Mouse (Mus musculus): ENCODE measurements around the gene Fam229a. TPM values are rescaled to one million over a fixed set of nuclear protein-coding genes. Genes with fewer than 3 reads are reported as not detected.

Gene Fam229a
- polyA plus RNA-seq (2014; fragmentation: Nextera tagmentation; extraction: Ambion mirVana) = not detected in 2 replicates

DNA sequence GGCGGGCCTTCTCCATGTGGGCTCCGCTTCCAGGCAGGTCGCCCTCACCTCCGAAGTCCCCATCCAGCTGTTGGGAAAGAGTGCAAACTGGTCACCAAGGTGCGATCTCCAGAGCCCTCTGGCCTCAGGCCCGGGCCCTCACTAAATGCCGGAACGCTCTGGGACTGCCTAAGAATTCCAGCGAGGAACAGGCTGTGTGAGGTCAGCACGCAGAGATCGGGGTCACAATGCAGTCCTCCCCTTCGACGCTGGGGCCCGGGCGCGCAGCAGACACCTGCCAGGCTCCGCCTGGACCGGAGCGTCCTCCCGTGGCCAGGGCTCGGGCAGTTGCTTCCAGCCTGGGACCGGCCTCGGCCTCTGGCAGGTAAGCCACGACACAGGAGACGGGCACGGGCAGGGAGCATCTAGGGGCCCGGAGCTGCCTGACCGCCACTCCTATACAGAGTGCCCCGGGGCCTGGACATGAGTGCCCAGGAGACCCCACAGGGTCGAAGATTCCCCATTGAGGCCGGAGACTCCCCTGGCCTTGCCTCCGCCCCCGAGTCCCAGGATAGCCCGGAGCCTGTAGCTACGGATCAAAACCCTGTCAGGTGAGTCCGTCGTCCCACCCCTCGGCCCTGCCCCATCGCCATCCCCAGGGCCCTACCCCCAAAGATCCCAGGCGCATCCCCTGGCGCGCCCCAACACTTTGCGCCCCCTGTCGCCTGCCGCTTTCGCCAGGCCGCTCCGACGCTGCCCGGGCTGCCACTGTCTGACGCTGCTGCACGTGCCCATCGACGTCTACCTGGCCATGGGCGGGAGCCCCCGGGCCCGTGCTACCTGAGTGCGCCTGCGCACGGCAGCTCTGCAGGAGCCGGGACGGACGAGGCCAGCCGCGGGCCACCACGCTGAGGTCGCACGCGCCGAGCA is at the start of gene Fam229a, which contains the start of gene Tssk3:
Fam229a (plus strand) TSS at position 219 of the 909 bp plus-strand sequence.
Tssk3 (minus strand) TSS at position 51 of the 909 bp plus-strand sequence.
- ATAC-seq (replicated peaks; ENCODE audit: low FRiP score) = peak; percentile 46; the same call in 1 of the 2 replicates
- WGBS = 3% methylated on average over 67 of the region's 70 CpGs
- DNase-seq (ENCODE audit: low spot score) = peak; percentile 62
- Histone ChIP-seq H3K4me3 (ENCODE audit: low read depth, low read length) (peak within 1 kb of the TSS; percentile 26), H3K27ac (ENCODE audit: low read depth, low read length) (no peak within 1 kb of the TSS), H3K9ac (ENCODE audit: low read length) (peak within 1 kb of the TSS; percentile 39; the same call in 1 of the 2 replicates), H3K9me3 (ENCODE audit: control insufficient read depth, low read length) (no peaks in the 10 kb centered on the region), H3K4me2 (ENCODE audit: low read depth, low read length, severe bottlenecking) (peak within 1 kb of the TSS; percentile 58), H3K36me3 (ENCODE audit: control insufficient read depth, insufficient read depth, low read length) (no peaks in the 10 kb centered on the region), H3K4me1 (replicated peaks; ENCODE audit: control insufficient read depth, insufficient read depth, low read length) (peaks cover 15% of the 10 kb centered on the region), H3K27me3 (ENCODE audit: control insufficient read depth, insufficient read depth, low read length) (peaks cover 17% of the 10 kb centered on the region)

DNA sequence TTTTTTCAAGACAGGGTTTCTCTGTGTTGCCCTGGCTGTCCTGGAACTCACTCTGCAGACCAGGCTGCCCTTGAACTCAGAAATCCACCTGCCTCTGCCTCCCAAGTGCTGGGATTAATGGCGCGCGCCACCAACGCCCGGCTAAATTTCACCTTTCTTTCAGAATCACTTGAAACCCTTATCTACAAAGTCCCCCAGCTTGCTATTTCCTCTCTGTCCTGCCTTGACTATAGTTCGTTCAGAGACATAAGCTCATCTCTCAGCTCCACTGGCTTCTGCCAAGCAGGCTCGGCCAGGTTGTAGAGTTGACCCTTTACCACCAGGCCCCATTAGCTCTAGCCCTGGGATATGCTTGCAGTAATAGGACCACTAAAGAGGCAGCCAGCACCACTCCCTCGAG is 43.6 kb upstream of the Fam229a start:
- Histone ChIP-seq H3K36me3 (ENCODE audit: control insufficient read depth, insufficient read depth, low read length) (no peaks in the 10 kb centered on the region), H3K27ac (ENCODE audit: low read depth, low read length) (no peak overlapping the region), H3K4me2 (ENCODE audit: low read depth, low read length, severe bottlenecking) (no peak overlapping the region), H3K9me3 (ENCODE audit: control insufficient read depth, low read length) (no peaks in the 10 kb centered on the region), H3K27me3 (ENCODE audit: control insufficient read depth, insufficient read depth, low read length) (no peaks in the 10 kb centered on the region), H3K4me3 (ENCODE audit: low read depth, low read length) (no peak overlapping the region), H3K9ac (ENCODE audit: low read length) (no peak overlapping the region), H3K4me1 (replicated peaks; ENCODE audit: control insufficient read depth, insufficient read depth, low read length) (no peaks in the 10 kb centered on the region)
- ATAC-seq (replicated peaks; ENCODE audit: low FRiP score) = no peak
- 87% methylated on average over 8 of the region's 8 CpGs for WGBS
- no peak for DNase-seq (ENCODE audit: low spot score)

DNA sequence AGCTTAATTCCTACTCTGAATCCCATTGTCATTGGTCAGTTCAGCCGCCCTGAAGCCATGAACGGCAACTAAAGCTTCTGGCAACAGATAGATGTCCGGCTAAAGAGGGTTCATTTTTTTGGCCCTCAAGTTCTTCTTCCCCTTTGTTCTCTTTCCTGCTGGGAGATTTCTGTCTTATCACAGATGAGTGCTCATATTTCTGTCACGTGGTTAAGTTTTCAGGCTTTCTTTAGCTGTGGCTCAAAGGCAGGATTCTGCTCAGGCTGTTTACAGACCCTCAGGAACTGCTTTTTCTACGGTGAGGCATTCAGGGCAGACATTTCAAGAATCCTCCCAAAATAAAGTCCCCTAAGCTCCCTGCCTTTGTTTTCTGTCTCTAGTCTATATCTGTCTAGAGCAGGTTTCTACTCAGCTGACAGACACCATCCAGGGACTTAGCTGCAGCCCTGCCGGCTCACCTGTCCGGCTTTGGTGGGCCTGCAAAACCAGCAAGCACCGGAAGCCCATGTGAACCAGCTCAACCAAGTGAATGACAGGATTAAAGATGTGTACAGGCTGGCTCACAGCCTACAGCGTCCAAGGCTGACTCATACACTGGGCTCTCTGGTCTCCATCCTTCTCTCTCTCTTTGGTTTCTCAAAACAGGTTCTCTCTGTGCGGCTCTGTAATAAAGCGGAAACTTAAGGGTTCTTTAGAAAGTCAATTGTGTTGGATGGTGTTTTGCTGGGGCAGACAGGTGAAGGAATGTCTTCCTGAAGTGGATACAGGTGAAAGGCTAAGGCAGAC is 43.0 kb upstream of the Fam229a start:
- no peak for DNase-seq (ENCODE audit: low spot score)
- Histone ChIP-seq H3K4me1 (replicated peaks; ENCODE audit: control insufficient read depth, insufficient read depth, low read length) (no peaks in the 10 kb centered on the region), H3K4me3 (ENCODE audit: low read depth, low read length) (no peak overlapping the region), H3K9me3 (ENCODE audit: control insufficient read depth, low read length) (no peaks in the 10 kb centered on the region), H3K9ac (ENCODE audit: low read length) (no peak overlapping the region), H3K27ac (ENCODE audit: low read depth, low read length) (no peak overlapping the region), H3K4me2 (ENCODE audit: low read depth, low read length, severe bottlenecking) (no peak overlapping the region), H3K27me3 (ENCODE audit: control insufficient read depth, insufficient read depth, low read length) (no peaks in the 10 kb centered on the region), H3K36me3 (ENCODE audit: control insufficient read depth, insufficient read depth, low read length) (no peaks in the 10 kb centered on the region)
- no peak for ATAC-seq (replicated peaks; ENCODE audit: low FRiP score)
- WGBS = 81% methylated on average over 11 of the region's 11 CpGs

DNA sequence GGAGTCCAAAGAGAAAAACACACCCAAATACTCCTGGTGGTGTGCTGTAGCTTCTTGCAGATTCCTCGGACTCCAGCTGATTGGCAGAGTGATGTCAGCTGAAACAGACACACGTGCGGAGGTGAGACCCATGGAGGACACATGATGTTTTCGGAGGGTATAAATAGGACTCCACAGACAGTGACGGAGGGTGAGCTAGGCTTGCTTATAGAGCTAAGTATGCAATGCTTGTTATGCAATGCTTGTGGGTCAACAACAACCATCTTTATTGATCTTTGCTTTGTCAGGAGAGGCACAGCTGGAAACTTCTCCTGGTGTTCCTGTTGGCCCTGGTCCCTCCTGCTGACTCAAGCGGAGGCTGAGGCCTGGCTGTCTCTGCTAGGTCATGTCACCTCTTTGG is 42.3 kb upstream of the Fam229a start:
- Histone ChIP-seq H3K27ac (ENCODE audit: low read depth, low read length) (no peak overlapping the region), H3K9me3 (ENCODE audit: control insufficient read depth, low read length) (no peaks in the 10 kb centered on the region), H3K27me3 (ENCODE audit: control insufficient read depth, insufficient read depth, low read length) (no peaks in the 10 kb centered on the region), H3K4me3 (ENCODE audit: low read depth, low read length) (no peak overlapping the region), H3K9ac (ENCODE audit: low read length) (no peak overlapping the region), H3K36me3 (ENCODE audit: control insufficient read depth, insufficient read depth, low read length) (no peaks in the 10 kb centered on the region), H3K4me2 (ENCODE audit: low read depth, low read length, severe bottlenecking) (no peak overlapping the region), H3K4me1 (replicated peaks; ENCODE audit: control insufficient read depth, insufficient read depth, low read length) (no peaks in the 10 kb centered on the region)
- ATAC-seq (replicated peaks; ENCODE audit: low FRiP score) (no peak), DNase-seq (ENCODE audit: low spot score) (no peak)
- 89% methylated on average over 6 of the region's 6 CpGs for WGBS

DNA sequence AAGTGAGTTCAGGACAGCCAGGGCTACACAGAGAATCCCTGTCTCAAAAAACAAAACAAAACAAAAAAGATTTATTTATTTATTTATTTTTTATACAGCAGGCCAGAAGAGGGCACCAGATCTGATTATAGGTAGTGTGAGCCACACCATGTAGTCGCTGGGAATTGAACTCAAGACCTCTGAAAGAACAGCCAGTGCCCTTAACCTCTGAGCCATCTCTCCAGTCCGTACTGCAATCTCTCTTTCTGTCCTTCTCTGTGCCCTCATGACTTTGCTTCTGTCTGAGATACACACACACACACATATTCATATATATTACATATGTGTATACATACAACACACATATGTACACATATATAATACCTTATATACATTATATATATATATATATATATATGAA is 40.1 kb upstream of the Fam229a start:
- no peak for DNase-seq (ENCODE audit: low spot score)

DNA sequence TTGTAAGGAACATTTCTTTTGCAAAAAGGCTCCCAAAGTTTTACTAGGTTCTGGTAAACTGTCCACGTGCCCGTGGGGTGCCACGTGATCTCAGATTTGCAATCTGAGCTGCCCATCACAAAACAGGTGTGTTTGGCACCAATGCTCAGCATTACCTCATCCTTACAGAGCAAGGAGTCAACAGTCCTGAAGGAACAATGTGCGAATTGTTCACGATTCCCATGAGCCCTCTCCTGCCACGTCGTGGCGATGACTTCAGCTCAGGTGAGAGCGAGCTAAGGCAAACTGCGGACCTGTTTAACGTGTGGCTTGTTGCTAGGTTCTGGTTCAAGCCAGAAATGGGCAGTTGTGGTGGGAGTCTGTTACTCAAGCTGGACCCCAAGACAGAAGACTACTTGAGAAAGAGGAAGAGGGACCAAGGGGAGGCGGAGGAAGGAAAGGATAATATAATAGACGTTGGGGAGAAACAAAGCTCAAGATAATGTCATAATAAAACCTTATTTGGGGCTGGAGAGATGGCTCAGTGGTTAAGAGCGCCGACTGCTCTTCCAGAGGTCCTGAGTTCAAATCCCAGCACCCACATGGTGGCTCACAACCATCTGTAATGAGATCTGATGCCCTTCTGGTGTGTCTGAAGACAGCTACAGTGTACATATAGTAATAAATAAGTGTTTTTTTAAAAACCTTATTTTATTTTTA is 39.4 kb upstream of the Fam229a start:
- no peak for DNase-seq (ENCODE audit: low spot score)
- no peaks in the 10 kb centered on the region for H3K36me3 ChIP-seq (ENCODE audit: control insufficient read depth, insufficient read depth, low read length)
- no peak for ATAC-seq (replicated peaks; ENCODE audit: low FRiP score)
- no peak overlapping the region for H3K27ac ChIP-seq (ENCODE audit: low read depth, low read length)
- H3K27me3 ChIP-seq (ENCODE audit: control insufficient read depth, insufficient read depth, low read length) = no peaks in the 10 kb centered on the region
- no peak overlapping the region for H3K9ac ChIP-seq (ENCODE audit: low read length)
- no peak overlapping the region for H3K4me2 ChIP-seq (ENCODE audit: low read depth, low read length, severe bottlenecking)
- no peak overlapping the region for H3K4me3 ChIP-seq (ENCODE audit: low read depth, low read length)
- WGBS = 88% methylated on average over 15 of the region's 15 CpGs
- no peaks in the 10 kb centered on the region for H3K4me1 ChIP-seq (replicated peaks; ENCODE audit: control insufficient read depth, insufficient read depth, low read length)
- H3K9me3 ChIP-seq (ENCODE audit: control insufficient read depth, low read length) = no peaks in the 10 kb centered on the region

More for the DNA sequence above, 40.1 kb upstream of the Fam229a start:
- Histone ChIP-seq H3K27ac (ENCODE audit: low read depth, low read length) (no peak overlapping the region), H3K9me3 (ENCODE audit: control insufficient read depth, low read length) (no peaks in the 10 kb centered on the region), H3K27me3 (ENCODE audit: control insufficient read depth, insufficient read depth, low read length) (no peaks in the 10 kb centered on the region), H3K4me3 (ENCODE audit: low read depth, low read length) (no peak overlapping the region), H3K36me3 (ENCODE audit: control insufficient read depth, insufficient read depth, low read length) (no peaks in the 10 kb centered on the region), H3K4me2 (ENCODE audit: low read depth, low read length, severe bottlenecking) (no peak overlapping the region), H3K4me1 (replicated peaks; ENCODE audit: control insufficient read depth, insufficient read depth, low read length) (no peaks in the 10 kb centered on the region), H3K9ac (ENCODE audit: low read length) (no peak overlapping the region)
- ATAC-seq (replicated peaks; ENCODE audit: low FRiP score) = no peak
- WGBS = 84% methylated on average over 2 of the region's 2 CpGs

DNA sequence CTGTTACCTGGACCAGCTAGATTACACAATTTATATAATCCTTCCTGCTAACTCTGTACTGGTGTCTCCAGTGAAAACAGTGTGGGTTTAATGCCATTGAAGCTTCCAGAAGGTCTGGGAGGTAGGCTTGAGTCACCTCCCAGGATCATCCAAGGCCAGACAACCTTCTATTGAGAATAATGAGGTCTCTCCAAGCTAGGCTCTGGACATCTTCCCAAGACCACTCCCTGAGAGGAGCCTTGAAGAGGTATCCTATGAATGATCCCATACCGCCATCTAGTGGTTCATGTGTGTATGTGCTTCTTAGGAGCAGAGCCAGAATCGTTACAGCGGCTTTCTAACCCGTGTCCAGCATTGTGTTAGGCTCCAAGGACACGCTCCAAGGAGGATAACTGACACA is 35.7 kb upstream of the Fam229a start:
- 3% methylated on average over 5 of the region's 5 CpGs for WGBS
- Histone ChIP-seq H3K36me3 (ENCODE audit: control insufficient read depth, insufficient read depth, low read length) (no peaks in the 10 kb centered on the region), H3K9me3 (ENCODE audit: control insufficient read depth, low read length) (no peaks in the 10 kb centered on the region), H3K4me1 (replicated peaks; ENCODE audit: control insufficient read depth, insufficient read depth, low read length) (no peaks in the 10 kb centered on the region), H3K27me3 (ENCODE audit: control insufficient read depth, insufficient read depth, low read length) (no peaks in the 10 kb centered on the region), H3K4me3 (ENCODE audit: low read depth, low read length) (no peak overlapping the region), H3K27ac (ENCODE audit: low read depth, low read length) (no peak overlapping the region), H3K4me2 (ENCODE audit: low read depth, low read length, severe bottlenecking) (no peak overlapping the region), H3K9ac (ENCODE audit: low read length) (no peak overlapping the region)
- ATAC-seq (replicated peaks; ENCODE audit: low FRiP score) = peak; percentile 58
- peak; percentile 69 for DNase-seq (ENCODE audit: low spot score)

DNA sequence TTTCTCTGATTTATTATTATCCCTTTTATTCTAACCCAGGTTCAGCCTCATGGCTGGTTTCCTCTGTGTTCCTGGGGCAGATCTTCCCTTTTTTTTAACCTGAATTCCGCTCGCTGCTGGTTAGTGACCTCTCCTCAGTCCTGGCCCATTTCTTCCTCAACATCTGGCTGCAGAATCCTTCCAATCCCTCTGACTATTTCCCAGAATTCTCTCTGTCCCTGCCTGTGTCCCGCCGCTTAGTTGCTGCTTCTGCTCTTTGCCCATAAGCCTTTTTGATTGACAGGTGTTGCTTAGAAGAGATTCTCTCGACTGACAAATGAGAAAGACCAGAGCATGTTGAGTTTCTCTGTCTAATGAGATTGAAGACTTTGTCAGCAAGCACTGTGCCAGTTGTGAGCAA is 34.9 kb upstream of the Fam229a start:
- WGBS = 55% methylated on average over 5 of the region's 5 CpGs
- Histone ChIP-seq H3K9ac (ENCODE audit: low read length) (no peak overlapping the region), H3K4me2 (ENCODE audit: low read depth, low read length, severe bottlenecking) (no peak overlapping the region), H3K9me3 (ENCODE audit: control insufficient read depth, low read length) (no peaks in the 10 kb centered on the region), H3K4me3 (ENCODE audit: low read depth, low read length) (no peak overlapping the region), H3K4me1 (replicated peaks; ENCODE audit: control insufficient read depth, insufficient read depth, low read length) (0 out of 2 replicates have a peak, but pooled peaks cover 2% of the 10 kb centered on the region), H3K27ac (ENCODE audit: low read depth, low read length) (no peak overlapping the region), H3K27me3 (ENCODE audit: control insufficient read depth, insufficient read depth, low read length) (no peaks in the 10 kb centered on the region), H3K36me3 (ENCODE audit: control insufficient read depth, insufficient read depth, low read length) (no peaks in the 10 kb centered on the region)
- ATAC-seq (replicated peaks; ENCODE audit: low FRiP score) (no peak), DNase-seq (ENCODE audit: low spot score) (no peak)
